Mouse (Mus musculus): ENCODE results near the gene Taf6l.
"Not testable (repeated sequence)": the region's sequence is repeated elsewhere in the genome, so short reads cannot be mapped to it uniquely, and the experiment has no call there.

Gene Taf6l

DNA sequence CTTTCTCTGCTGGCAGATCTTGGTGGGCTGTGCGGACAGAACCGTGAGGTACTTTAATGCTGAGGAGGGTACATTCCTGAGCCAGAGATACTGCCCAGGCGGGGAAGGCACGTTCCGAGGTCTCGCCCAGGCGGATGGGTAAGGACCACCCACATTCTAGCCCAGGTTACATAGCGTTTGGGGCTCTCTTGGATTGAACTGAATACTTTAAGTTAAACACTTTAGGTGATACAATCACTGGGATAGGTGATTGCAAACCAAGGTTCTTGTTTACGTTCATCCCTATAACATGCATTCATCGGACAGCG lies 50.1 kb downstream of the Taf6l start:
- DNase-seq (ENCODE audit: low spot score) = no peak

- DNase-seq (ENCODE audit: low spot score) = peak; percentile 93
Observed at GRCm38 (mm10) chr19:8735389-8736159, 50.6 kb downstream of the Taf6l start, which contains the start of gene Wdr74. Wdr74 (plus strand) TSS chr19:8735827.

- DNase-seq (ENCODE audit: low spot score) = no peak
Observed at GRCm38 (mm10) chr19:8734334-8734733, 51.9 kb downstream of the Taf6l start.

GRCm38 (mm10) chr19:8728335-8729099 lies 57.7 kb downstream of the Taf6l start:
- DNase-seq (ENCODE audit: low spot score) = not testable (repeated sequence)

GRCm38 (mm10) chr19:8727495-8728114 lies 58.6 kb downstream of the Taf6l start:
- no peak for DNase-seq (ENCODE audit: low spot score)

DNA sequence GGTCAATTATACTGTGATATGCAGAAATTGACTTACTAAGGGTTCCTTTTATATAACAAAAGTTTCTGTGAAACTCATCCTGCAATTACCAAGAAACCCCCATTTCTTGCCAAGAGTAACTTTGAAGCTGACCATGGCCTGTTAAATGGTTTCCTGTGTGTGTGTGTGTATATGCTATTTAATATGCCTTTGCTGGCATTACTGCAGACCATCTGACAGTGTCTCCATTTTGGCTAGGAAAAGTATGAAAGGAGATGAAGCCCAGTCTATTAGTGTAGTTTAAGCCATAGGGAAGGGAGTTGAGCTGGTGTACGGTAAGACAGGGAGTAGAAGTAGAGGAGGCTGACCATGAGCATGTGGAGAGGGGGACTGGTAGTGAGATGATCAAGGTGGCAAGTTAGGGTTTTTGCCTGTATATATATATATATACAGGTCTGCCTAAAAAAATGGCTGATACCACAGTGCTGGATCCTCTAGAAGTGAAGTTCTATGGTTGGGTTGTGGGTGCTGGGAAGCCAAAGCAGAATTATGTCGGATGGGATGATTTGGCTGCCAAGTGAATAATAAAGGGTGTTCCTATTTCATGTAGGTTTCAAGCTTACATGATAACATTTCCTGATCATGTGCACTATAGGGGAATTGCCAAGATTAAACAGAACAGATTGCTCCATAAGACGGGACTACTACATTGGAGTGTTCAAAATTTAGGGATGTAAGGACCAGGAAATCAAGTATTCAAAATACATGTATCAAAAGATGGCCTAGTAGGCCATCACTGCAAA lies 59.4 kb downstream of the Taf6l start:
- DNase-seq (ENCODE audit: low spot score) = no peak

DNA sequence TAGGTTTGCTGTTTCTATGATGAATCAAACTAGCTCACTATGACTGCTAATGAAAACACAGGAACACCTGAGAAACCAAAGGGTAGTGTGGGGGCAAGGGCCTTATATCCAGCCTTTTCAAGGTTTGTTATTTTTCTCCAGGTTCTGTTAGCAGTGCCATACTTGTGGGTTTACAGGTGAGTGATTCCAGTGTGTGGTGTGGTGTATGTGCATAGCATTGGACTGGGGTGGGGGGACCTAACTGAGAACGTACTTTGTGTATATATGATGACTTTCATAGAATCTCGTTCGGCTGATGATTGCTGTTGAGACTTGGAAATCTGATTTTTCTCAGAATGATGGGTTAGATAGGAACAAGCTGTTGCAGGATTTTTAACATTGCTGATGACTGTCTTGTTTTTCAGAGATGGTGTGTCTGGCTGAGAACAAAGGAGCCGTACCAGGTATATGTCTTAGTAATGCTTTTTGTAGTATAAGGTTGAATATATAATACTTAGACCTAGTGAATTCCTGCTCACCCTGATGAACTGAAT lies 61.1 kb downstream of the Taf6l start:
- no peak for DNase-seq (ENCODE audit: low spot score)
